Mouse (Mus musculus): ENCODE measurements at regions not wholly inside any gene's neighbourhood (a gene's known extent, or its start where the extent isn't known, plus 50 kb on each side); places are given as distances from the start of the nearest gene placed in this dataset.

GRCm38 (mm10) chr7:34558615-34559343 lies 97.8 kb downstream of the Kctd15 start:
- TF ChIP-seq CTCF (IDR thresholded peaks at IDR 0.05; ENCODE audit: low read depth, low read length) (no peak), TAL1 (conservative IDR thresholded peaks at IDR 0.05; ENCODE audit: low read depth, low read length) (no peak), GATA2 (IDR thresholded peaks at IDR 0.05; ENCODE audit: borderline replicate concordance, low read depth, low read length) (no peak), POLR2AphosphoS5 (IDR thresholded peaks at IDR 0.05; ENCODE audit: insufficient replicate concordance, low read depth, low read length) (no peak), GATA1 (IDR thresholded peaks at IDR 0.05; ENCODE audit: borderline replicate concordance, low read length) (no peak)
